Mouse (Mus musculus) ES-Bruce4 (cell line): ENCODE data around the gene Nphp4. TPM values are rescaled to one million over a fixed set of nuclear protein-coding genes. Genes with fewer than 3 reads are reported as not detected.

ENCODE experiments used
- H3K27ac ChIP-seq: 2 replicates; pipeline ENCODE4 v1.5.1; 2012; ENCODE audit warnings: low read length, inconsistent platforms; ENCODE audit not compliant: insufficient read depth
- H3K27me3 ChIP-seq: 2 replicates; pipeline ENCODE4 v1.6.1; 2012; ENCODE audit warnings: mild to moderate bottlenecking, low read length, inconsistent platforms; ENCODE audit not compliant: control insufficient read depth, poor library complexity, insufficient read depth, severe bottlenecking
- H3K36me3 ChIP-seq: 2 replicates; pipeline ENCODE4 v1.6.1; 2012; ENCODE audit warnings: inconsistent platforms, mild to moderate bottlenecking, low read length, moderate library complexity; ENCODE audit not compliant: control insufficient read depth, poor library complexity, insufficient read depth, severe bottlenecking
- H3K4me1 ChIP-seq: one replicate; pipeline ENCODE4 v1.8.1; 2011; ENCODE audit warnings: low read length; ENCODE audit not compliant: control insufficient read depth, insufficient read depth
- H3K4me3 ChIP-seq: 2 replicates; pipeline ENCODE4 v1.5.1; 2011; ENCODE audit warnings: low read depth, mild to moderate bottlenecking, low read length
- H3K9ac ChIP-seq: 2 replicates; pipeline ENCODE4 v1.6.1; 2012; ENCODE audit warnings: low read depth, mild to moderate bottlenecking, inconsistent platforms; ENCODE audit not compliant: poor library complexity, severe bottlenecking
- H3K9me3 ChIP-seq: replicated peaks from 2 replicates; pipeline ENCODE4 v1.6.1; 2012; ENCODE audit warnings: mild to moderate bottlenecking, low read length, inconsistent platforms; ENCODE audit not compliant: control insufficient read depth, poor library complexity, insufficient read depth, severe bottlenecking
- CTCF ChIP-seq: IDR thresholded peaks from one replicate; pipeline ENCODE4 v1.8.1; 2011; ENCODE audit warnings: low read depth, low read length
- EP300 ChIP-seq: IDR thresholded peaks from 2 replicates; pipeline ENCODE4 v1.6.1; 2011; ENCODE audit warnings: low read depth, low read length; ENCODE audit not compliant: insufficient read depth
- POLR2A ChIP-seq: IDR thresholded peaks from one replicate; pipeline ENCODE4 v1.8.1; 2011; ENCODE audit warnings: low read length; ENCODE audit not compliant: insufficient read depth
- polyA plus RNA-seq: library from polyadenylated mRNA; stranded (reverse); fragments of >200 nt; gene quantifications from 2 replicates; pipeline ENCODE4 v1.2.4, GENCODE M21; 2011; ENCODE audit warnings: low read depth; ENCODE audit not compliant: missing spikeins, insufficient read depth, insufficient read length

Gene Nphp4
- polyA plus RNA-seq, 1 experiment: 4.8 TPM

DNA sequence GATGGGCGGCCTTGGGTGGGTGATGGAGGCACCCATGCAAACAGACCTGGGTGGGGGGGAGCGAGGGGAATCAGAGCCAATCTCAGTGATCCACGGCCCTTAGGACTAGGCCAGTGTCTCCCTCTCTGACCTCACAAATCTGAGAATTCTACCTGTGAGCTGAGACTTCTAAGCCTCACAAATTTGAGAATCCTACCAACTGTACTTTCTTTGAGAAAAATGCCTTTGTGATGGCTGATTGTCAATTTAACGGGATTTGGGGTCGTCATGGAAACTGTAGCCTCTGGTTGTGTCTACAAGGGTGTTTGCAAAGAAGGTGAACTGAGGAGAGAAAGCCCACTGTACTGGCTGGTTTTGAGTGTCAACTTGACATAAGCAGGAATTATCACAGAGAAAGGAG, 127.8 kb downstream of the Nphp4 start:
- Histone ChIP-seq H3K36me3 (no peaks in the 10 kb centered on the region), H3K27me3 (no peaks in the 10 kb centered on the region), H3K9ac (no peak overlapping the region)

DNA sequence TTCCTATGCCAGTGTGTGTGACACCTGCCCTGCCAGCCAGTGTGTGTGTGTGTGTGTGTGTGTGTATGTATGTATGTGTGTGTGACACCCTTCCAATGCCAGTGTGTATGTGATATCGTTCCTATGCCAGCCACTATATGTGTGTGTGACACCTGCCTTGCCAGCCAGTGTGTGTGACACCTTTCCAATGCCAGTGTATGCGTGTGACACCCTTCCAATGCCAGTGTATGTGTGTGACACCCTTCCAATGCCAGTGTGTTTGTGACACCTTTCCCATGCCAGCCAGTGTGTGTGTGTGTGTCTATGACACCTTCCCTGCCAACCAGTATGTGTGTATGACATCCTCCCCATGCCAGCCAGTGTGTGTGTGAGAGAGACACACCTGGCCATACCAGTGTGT, 132.7 kb downstream of the Nphp4 start:
- Histone ChIP-seq H3K4me1 (no peaks in the 10 kb centered on the region), H3K36me3 (no peaks in the 10 kb centered on the region), H3K27me3 (no peaks in the 10 kb centered on the region), H3K9ac (no peak overlapping the region), H3K27ac (no peak overlapping the region), H3K4me3 (no peak overlapping the region), H3K9me3 (no peaks in the 10 kb centered on the region)
- TF ChIP-seq EP300 (no peak), CTCF (no peak), POLR2A (no peak)

More for the DNA sequence above, 127.8 kb downstream of the Nphp4 start:
- no peaks in the 10 kb centered on the region for H3K4me1 ChIP-seq
- H3K27ac ChIP-seq: no peak overlapping the region
- no peak overlapping the region for H3K4me3 ChIP-seq
- no peaks in the 10 kb centered on the region for H3K9me3 ChIP-seq
- TF ChIP-seq POLR2A (no peak), CTCF (no peak), EP300 (no peak)

DNA sequence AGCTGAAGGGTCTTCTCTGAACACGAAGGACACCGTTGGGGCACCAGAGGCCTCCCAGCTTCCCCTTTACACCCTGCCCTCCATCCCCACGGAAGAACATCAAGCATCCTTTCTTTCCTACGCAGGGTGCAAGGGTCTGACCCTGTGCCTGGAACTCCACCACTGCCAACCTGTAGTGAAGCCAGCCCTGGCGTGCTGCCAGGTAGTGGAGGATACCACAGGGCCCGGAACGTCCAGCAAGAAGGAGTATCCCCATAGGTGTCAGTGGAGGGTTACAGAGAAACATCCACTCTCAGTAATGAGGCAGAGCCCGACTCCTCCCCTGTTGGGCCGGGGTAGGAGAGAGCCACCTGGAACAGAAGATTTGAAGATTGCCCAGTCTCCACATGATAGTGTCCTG, 133.5 kb downstream of the Nphp4 start:
- Histone ChIP-seq H3K4me3 (no peak overlapping the region), H3K9ac (no peak overlapping the region), H3K4me1 (no peaks in the 10 kb centered on the region), H3K27ac (no peak overlapping the region), H3K36me3 (no peaks in the 10 kb centered on the region), H3K9me3 (no peaks in the 10 kb centered on the region), H3K27me3 (no peaks in the 10 kb centered on the region)
- no peak for TF ChIP-seq POLR2A
- TF ChIP-seq EP300: no peak
- TF ChIP-seq CTCF: no peak

Other genes with a start within 250 kb of the Nphp4 start
- gene Gpr153, start 202.5 kb upstream of the Nphp4 start, polyA plus RNA-seq: 7.2 and 7.9 TPM in 2 replicates
- gene Hes3, start 185.0 kb upstream of the Nphp4 start, polyA plus RNA-seq: not detected in 2 replicates
- 21.4 and 22.8 TPM in 2 replicates for gene Icmt, start 179.5 kb upstream of the Nphp4 start, polyA plus RNA-seq
- gene Rnf207, start 157.7 kb upstream of the Nphp4 start, polyA plus RNA-seq: 3.2 and 4.2 TPM in 2 replicates
- gene Rpl22, start 151.0 kb upstream of the Nphp4 start, polyA plus RNA-seq: 1,917 and 1,978 TPM in 2 replicates
- gene Chd5, start 138.1 kb upstream of the Nphp4 start, polyA plus RNA-seq: 5.4 and 5.8 TPM in 2 replicates
- gene Kcnab2, start 1.2 kb downstream of the Nphp4 start, polyA plus RNA-seq: 2.9 and 3.5 TPM in 2 replicates